Mouse (Mus musculus) thymus, adult 2 months (tissue): ENCODE measurements around the gene Rnf38. TPM values are rescaled to one million over a fixed set of nuclear protein-coding genes. Genes with fewer than 3 reads are reported as not detected.

Source experiments
- DNase-seq: peaks from one replicate; pipeline ENCODE4 v3.0.0; 2021
- H3K27ac ChIP-seq: fragments of 200-500 bp; 2 replicates; pipeline ENCODE4 v1.5.1; 2012; ENCODE audit warnings: low read length, control low read depth; ENCODE audit not compliant: control insufficient read depth, insufficient read depth
- H3K27me3 ChIP-seq: fragments of 200-500 bp; 2 replicates; pipeline ENCODE4 v1.6.1; 2012; ENCODE audit warnings: mild to moderate bottlenecking, low read length, moderate library complexity, mixed read lengths; ENCODE audit not compliant: control insufficient read depth, insufficient read depth
- H3K36me3 ChIP-seq: fragments of 200-500 bp; 2 replicates; pipeline ENCODE4 v1.6.1; 2012; ENCODE audit warnings: mild to moderate bottlenecking, low read length, moderate library complexity; ENCODE audit not compliant: control insufficient read depth, insufficient read depth
- H3K4me1 ChIP-seq: fragments of 200-500 bp; replicated peaks from 2 replicates; pipeline ENCODE4 v1.6.1; 2012; ENCODE audit warnings: low read length; ENCODE audit not compliant: control insufficient read depth, insufficient read depth
- H3K4me3 ChIP-seq: fragments of 200-500 bp; 2 replicates; pipeline ENCODE4 v1.5.1; 2012; ENCODE audit warnings: mild to moderate bottlenecking, low read length, control low read depth, moderate library complexity; ENCODE audit not compliant: control insufficient read depth, insufficient read depth
- CTCF ChIP-seq: fragments of 200-500 bp; IDR thresholded peaks from 2 replicates; pipeline ENCODE4 v1.5.1; 2012; ENCODE audit warnings: mild to moderate bottlenecking, control low read depth, low read length, moderate library complexity, borderline replicate concordance; ENCODE audit not compliant: control insufficient read depth, poor library complexity, insufficient read depth; ENCODE audit errors: extremely low read depth
- POLR2A ChIP-seq: fragments of 200-500 bp; IDR thresholded peaks from 2 replicates; pipeline ENCODE4 v1.6.1; 2012; ENCODE audit warnings: mild to moderate bottlenecking, low read length, control low read depth, moderate library complexity; ENCODE audit not compliant: control insufficient read depth, poor library complexity, insufficient read depth; ENCODE audit errors: extremely low read depth
- WGBS: fragments of 180-500 bp; shearing (Covaris S2); methylation state at CpG from one replicate; pipeline ENCODE4 v1.1.7; 2018; 5-methylcytosine and 5-hydroxymethylcytosine counted together
- polyA plus RNA-seq: library from polyadenylated mRNA; depleted of rRNA; stranded (reverse); fragments of >200 nt; gene quantifications from 2 replicates; pipeline ENCODE4 v1.2.3, GENCODE M21; 2012

Rnf38 gene
- polyA plus RNA-seq, 1 experiment, result 435 TPM

DNA sequence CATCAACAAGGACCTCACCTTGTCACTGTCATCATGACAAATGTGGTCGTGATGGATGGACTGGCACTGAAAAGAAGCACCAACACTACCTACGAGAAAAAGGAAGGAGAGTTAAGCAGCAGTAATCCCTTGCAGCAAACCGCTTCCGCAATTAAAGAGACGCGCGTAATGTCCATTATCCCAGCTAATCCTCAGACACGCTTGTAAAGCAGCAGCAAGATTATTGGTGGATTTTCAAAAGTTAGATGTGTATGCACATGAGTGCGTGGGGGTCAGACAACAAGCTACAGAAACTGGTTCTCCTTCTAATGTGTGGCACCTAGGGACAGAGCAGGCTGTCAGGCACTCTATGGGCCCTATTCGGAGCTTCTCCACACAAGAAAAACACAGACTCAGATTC lies 46.2 kb downstream of the Rnf38 start:
- no peak overlapping the region for H3K27ac ChIP-seq
- WGBS, result 94% methylated on average over 10 of the region's 10 CpGs
- H3K4me1 ChIP-seq, result no peaks in the 10 kb centered on the region
- TF ChIP-seq POLR2A (no peak), CTCF (no peak)
- no peaks in the 10 kb centered on the region for H3K36me3 ChIP-seq
- no peak for DNase-seq
- no peak overlapping the region for H3K4me3 ChIP-seq
- H3K27me3 ChIP-seq, result no peaks in the 10 kb centered on the region

DNA sequence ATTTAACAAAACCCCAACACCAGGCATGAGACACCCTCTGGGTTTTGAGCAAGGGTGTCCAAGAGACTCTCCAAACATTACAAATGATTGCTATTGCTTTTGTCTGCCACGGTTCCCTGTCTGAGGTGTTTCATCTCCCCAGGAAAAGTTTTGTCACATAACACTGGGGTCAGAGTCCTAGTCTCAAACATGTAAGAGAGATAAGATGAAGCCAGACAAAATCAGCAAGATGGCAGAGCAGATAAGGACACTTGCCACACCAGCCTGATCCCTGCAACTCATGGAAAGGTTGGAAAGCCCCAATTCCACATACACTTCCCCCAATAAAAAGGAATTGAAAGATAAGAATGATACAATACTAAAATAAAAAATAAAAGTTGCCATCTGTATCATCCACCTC lies 49.7 kb downstream of the Rnf38 start:
- DNase-seq, result no peak
- WGBS, result 92% methylated on average over 1 of the region's 1 CpGs
- Histone ChIP-seq H3K4me3 (no peak overlapping the region), H3K27ac (no peak overlapping the region), H3K36me3 (no peaks in the 10 kb centered on the region), H3K4me1 (no peaks in the 10 kb centered on the region), H3K27me3 (no peaks in the 10 kb centered on the region)
- TF ChIP-seq POLR2A (no peak), CTCF (no peak)

DNA sequence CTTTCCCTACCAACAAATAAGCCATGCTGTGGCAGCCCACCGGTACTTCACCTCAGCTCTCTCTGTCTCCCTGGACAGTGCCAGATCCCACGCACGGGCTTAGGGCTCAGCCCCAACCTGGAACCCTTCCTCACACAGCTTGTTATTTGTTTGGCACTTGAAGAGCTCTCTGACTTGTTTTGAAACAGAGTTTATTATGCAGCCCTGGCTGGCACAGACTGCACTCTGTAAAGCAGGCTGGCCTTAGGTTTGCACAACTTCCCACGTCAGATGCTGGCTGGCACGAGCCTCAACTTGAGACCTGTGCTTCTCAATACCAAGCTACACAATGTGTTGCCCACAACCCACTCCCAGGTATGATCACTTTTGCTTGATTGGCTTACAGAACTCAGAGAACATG lies 53.8 kb downstream of the Rnf38 start:
- H3K27ac ChIP-seq, result no peak overlapping the region
- no peak for DNase-seq
- WGBS, result 94% methylated on average over 5 of the region's 5 CpGs

DNA sequence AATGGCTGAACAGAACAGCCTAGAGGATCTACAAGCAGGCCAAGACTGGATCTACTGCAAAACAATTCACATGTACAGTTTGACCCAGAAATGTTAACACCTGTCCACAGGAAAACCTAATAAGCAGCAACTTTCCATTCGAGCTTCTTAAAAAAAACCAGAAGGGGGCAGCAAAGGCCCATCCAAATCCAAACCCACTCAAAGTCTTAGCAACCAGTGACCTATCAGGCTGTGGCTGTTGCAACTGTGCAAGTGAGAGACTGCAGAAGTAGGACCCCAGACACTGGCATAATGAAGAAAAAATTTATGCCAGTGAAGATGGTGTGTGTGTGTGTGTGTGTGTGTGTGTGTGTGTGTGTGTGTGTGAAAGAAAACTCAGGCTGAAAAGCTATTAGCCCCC lies 60.4 kb downstream of the Rnf38 start:
- DNase-seq, result peak; percentile 52
- H3K27me3 ChIP-seq, result no peaks in the 10 kb centered on the region
- no peaks in the 10 kb centered on the region for H3K36me3 ChIP-seq
- H3K4me3 ChIP-seq, result no peak overlapping the region
- 0% methylated on average over 1 of the region's 1 CpGs for WGBS
- TF ChIP-seq CTCF, result no peak
- no peak for TF ChIP-seq POLR2A
- H3K4me1 ChIP-seq, result peaks cover 3% of the 10 kb centered on the region; the same call in 1 of the 2 replicates
- no peak overlapping the region for H3K27ac ChIP-seq

More for the DNA sequence above, 53.8 kb downstream of the Rnf38 start:
- H3K27me3 ChIP-seq, result no peaks in the 10 kb centered on the region
- TF ChIP-seq CTCF (no peak), POLR2A (no peak)
- H3K36me3 ChIP-seq, result no peaks in the 10 kb centered on the region
- no peak overlapping the region for H3K4me3 ChIP-seq
- no peaks in the 10 kb centered on the region for H3K4me1 ChIP-seq

DNA sequence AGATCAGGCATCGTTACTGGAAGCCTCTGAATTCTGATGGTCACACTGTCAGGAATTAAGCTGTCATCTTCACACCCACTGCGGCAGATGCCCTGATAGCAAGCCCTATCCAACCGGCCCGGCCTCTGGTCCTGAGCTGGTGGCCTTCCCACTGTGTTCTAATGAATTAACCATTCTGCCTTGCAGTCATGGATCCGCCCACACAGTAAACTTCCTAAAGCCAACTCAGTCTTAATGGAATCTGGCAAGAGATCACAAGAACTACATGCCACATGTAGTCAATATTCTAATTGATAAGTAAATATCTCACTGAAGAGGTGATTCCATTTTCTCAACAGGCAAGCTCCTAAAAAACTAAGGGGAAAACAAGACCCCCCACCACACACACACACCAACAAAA lies 60.9 kb downstream of the Rnf38 start:
- Histone ChIP-seq H3K36me3 (no peaks in the 10 kb centered on the region), H3K4me3 (no peak overlapping the region), H3K4me1 (peaks cover 3% of the 10 kb centered on the region; the same call in 1 of the 2 replicates), H3K27me3 (no peaks in the 10 kb centered on the region), H3K27ac (no peak overlapping the region)
- TF ChIP-seq CTCF (no peak), POLR2A (no peak)
- no peak for DNase-seq
- 96% methylated on average over 5 of the region's 5 CpGs for WGBS

DNA sequence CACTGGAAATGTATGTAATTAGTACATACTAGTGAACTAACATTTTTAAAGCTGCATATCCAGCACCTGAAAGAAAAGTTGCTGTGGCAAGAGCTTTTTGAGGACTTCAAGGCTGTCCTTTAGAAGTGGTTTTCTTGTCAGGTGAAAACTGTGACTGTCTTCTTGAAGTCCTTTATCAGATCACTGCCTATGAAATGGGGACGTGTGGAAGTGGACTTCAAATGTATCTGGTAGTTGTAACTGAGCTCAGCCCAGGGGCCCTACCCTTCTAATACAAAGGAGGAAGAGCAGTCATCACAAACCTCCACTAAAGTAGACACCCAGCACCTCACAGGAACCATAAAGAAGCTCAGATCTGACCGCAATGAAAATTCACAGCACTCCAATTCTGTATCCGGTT lies 63.7 kb downstream of the Rnf38 start:
- no peak for DNase-seq
- TF ChIP-seq CTCF, result no peak
- no peak for TF ChIP-seq POLR2A
- no peaks in the 10 kb centered on the region for H3K36me3 ChIP-seq
- no peak overlapping the region for H3K27ac ChIP-seq
- WGBS, result 59% methylated on average over 3 of the region's 3 CpGs
- peaks cover 4% of the 10 kb centered on the region; the same call in 1 of the 2 replicates for H3K4me1 ChIP-seq
- H3K27me3 ChIP-seq, result no peaks in the 10 kb centered on the region
- no peak overlapping the region for H3K4me3 ChIP-seq

DNA sequence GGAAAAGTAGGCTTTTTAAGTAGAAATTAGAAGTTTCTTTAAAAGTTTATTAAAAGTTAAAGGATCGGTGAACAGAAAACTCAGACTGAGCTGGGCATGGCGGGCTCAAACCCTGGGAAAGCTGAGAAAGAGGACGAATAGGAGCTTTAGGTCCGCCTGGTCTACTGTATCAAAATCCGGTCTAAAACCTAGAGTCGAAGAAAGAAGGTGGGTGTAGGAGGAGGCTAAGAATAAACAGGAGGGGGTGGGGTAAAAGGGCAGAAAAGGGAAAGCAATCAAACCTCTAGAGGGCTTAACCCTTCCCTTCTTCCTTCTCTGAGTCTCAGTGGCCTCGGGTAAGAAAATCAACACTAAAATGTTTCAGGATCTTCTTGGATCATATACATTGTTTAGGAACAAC lies 64.8 kb downstream of the Rnf38 start:
- Histone ChIP-seq H3K36me3 (no peaks in the 10 kb centered on the region), H3K4me3 (no peak overlapping the region), H3K27ac (peak overlapping the region; percentile 85), H3K4me1 (peaks cover 4% of the 10 kb centered on the region; the same call in 1 of the 2 replicates), H3K27me3 (no peaks in the 10 kb centered on the region)
- TF ChIP-seq CTCF (no peak), POLR2A (no peak)
- peak; percentile 30 for DNase-seq
- 4% methylated on average over 7 of the region's 7 CpGs for WGBS
